Mouse (Mus musculus) left cerebral cortex, adult 18-20 months (tissue): ENCODE data around the gene Fam129b. TPM values are rescaled to one million over a fixed set of nuclear protein-coding genes. Genes with fewer than 3 reads are reported as not detected.
"Not testable (repeated sequence)": the region's sequence is repeated elsewhere in the genome, so short reads cannot be mapped to it uniquely, and the experiment has no call there.

Experiments
- DNase-seq, 2 experiments: peaks; one replicate each; pipeline ENCODE4 v3.0.0; 2021 to 2022; ENCODE audit warnings: low spot score in 2 of 2, mixed read lengths in 1 of 2
- long read RNA-seq, 2 experiments: library from polyadenylated mRNA; stranded (forward); transcript quantifications; one replicate each; pipeline ENCODE4 v2.0.0; 2021
- total RNA-seq, 2 experiments: library from RNA; stranded (reverse); gene quantifications; 2 replicates each; pipeline ENCODE4 v1.2.3; 2021

Fam129b gene
- total RNA-seq, result 10 to 100 TPM; 29.6 to 35.3 TPM
- long read RNA-seq, experiment 1, transcript Fam129b-201 (14 exons, 3,714 nt), result major isoform, 13 of 20 reads
- long read RNA-seq, experiment 1, partial matches to known transcripts, result 6 of 20 reads
- long read RNA-seq, experiment 1, other reads (novel, unspliced or antisense), result 1 of 20 reads
- long read RNA-seq, experiment 2, transcript Fam129b-201 (14 exons, 3,714 nt), result major isoform, 13 of 17 reads
- long read RNA-seq, experiment 2, partial matches to known transcripts, result 1 of 17 reads
- long read RNA-seq, experiment 2, other reads (novel, unspliced or antisense), result 3 of 17 reads

DNA sequence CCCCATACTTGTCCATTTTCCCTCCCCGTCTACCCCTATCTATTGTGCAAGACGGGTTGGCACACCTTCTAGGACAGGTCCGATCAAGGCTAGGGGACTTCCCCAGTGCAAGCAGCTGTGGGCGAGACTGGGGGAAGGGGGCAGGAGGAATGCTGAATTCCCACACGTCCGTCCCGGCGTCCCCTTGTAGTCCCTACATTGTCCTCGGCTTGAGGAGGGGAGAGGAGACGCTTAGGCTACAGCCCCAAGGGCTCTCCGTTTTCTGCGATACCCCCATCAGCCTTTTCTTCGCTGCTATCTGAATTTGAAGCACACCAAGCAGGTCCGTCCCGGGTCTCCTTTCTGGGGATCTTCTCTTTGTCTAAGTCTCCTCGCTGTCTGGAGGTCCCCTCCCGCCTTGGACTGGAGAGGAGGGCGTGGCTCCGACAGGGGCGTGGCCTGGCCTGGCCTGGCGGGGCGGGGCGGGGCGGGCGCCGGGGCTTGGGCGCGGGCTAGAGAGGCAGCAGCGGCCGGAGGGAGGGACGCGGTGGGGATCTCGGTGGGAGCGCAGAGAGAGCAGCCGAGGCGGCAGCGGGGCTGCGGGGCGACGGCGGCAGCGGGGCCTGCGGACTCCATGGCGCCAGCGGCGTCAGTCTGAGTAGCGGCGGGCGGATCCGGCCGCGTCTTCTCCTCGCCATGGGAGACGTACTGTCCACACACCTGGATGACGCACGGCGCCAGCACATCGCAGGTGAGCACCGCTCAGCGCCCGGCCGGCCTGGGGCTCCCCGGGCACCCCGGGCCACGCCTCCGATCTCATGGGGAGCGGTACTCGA, at the start of gene Fam129b:
Gene Fam129b (plus strand): TSS at position 440 of the 815 bp plus-strand sequence.
- DNase-seq, result peak; percentile 72 to 77

- DNase-seq, result no peak
Measured at GRCm38 (mm10) chr2:32828979-32829676, 46.8 kb upstream of the Fam129b start.

DNA sequence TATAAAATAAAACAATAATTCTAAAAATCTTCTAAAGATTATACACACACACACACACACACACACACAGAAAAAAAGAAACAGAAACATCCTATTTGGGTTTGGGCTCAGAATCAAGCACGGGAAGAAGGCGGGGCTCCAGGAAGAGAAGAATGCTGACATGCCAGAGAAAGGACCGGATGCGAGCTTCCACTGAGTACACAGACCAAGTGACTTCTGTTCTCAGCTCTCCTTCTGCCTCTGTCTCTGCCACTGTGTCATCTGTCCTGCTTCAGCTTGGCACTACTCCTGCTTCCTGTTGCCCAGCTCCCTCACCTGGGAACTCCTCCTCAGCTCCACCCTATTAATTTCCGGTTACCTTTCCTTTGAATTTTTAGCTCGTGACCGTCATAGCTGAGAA, 41.4 kb upstream of the Fam129b start:
- DNase-seq, result no peak

- no peak for DNase-seq
Measured at GRCm38 (mm10) chr2:32835588-32835987, 40.3 kb upstream of the Fam129b start.

DNA sequence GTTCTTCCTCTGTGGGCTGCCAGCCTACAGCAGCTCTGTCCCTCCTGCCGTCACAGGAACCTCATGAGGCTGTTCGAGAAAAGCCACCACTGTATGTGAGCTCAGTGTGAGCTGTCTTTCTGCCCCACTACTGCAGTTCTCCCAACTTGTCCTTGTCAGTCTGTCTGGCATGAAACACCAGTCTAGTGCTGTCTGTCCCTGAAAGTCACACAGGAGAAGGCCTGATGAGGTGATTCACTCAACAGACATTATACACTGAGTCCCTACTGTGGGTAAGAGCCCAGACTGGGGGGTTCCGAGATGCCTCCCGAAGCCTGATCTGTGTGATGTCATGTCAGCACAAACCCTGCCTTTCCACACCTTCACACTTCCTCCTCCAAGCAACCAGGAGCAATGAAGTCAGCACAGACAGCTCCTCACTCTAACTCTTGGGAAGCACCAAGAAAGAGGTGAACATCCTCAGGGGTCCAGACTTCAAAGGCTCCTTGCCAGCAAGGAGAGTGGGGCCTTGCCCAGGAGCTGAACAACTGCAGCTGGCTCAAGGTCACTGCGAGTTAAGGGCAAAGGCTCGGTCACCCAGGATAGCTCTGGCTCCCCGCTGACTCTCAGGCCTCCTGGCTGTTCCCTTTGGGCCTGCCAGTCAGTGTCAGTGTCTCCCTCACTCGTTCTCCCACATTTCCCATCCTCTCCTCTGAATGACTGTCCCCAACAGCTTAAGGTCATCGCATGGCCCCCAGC, 37.6 kb upstream of the Fam129b start:
- no peak for DNase-seq

DNA sequence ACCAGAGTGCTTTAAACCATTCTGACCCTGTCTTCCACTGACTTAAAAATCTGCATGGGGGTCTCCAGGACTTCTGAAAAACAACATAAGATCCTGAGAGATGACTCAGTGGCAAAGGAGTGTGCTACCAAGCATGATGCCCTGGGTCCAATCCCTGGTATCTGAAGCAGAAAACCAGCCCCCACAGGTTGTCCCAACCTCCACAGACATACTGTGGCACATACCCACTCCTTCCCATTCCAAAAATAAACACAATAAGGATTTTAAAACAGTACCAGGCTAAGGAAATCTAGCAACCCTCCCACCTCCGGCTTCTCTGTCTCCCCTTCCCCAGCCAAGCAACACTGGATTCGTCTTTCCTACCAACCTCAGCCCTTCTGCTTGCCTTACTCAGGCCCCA, 36.7 kb upstream of the Fam129b start:
- DNase-seq, result no peak

- DNase-seq, result no peak
Measured at GRCm38 (mm10) chr2:32841099-32841498, 34.8 kb upstream of the Fam129b start.

DNA sequence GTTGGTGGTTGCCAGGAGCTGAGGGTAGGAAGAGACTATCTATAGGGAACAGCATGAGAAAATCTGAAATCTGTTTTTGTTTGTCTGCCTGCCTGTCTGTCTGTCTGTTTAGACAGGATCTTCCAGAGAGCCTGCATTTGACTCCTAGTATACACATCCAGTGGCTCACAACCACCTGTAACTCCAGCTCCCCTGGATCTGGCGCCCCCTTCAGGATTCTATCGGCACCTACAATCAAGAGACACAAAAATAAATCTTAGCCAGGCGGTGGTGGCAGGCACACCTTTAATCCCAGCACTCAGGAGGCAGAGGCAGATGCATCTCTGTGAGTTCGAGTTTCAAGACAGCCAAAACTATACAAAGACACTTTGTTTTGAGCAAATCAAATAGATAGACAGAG, 33.4 kb upstream of the Fam129b start:
- no peak for DNase-seq

DNA sequence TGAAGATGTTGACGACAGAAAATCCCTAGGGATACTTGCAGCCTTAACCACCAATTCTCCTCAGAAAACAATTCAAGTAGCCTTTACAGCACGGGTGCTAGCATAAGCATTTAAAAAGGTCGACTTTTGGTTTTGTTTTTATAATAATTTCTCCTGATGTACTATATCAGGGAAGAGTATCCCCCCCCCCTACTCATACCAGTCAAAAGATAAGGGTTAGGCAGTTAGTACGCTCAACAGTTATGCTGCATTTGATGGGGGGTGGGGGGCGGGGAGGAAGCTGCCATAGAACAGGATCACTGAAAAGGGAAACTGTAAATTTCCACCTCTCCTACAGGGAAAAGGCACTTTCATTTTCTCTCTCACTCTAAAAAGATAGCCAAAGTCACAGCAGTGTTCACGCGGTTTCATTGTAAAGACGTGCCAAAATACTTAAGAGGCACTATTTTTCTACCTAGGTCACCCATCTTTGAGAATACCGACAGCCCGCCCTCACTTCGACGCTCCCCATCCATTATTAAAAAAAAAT, 30.3 kb upstream of the Fam129b start:
- no peak for DNase-seq

DNA sequence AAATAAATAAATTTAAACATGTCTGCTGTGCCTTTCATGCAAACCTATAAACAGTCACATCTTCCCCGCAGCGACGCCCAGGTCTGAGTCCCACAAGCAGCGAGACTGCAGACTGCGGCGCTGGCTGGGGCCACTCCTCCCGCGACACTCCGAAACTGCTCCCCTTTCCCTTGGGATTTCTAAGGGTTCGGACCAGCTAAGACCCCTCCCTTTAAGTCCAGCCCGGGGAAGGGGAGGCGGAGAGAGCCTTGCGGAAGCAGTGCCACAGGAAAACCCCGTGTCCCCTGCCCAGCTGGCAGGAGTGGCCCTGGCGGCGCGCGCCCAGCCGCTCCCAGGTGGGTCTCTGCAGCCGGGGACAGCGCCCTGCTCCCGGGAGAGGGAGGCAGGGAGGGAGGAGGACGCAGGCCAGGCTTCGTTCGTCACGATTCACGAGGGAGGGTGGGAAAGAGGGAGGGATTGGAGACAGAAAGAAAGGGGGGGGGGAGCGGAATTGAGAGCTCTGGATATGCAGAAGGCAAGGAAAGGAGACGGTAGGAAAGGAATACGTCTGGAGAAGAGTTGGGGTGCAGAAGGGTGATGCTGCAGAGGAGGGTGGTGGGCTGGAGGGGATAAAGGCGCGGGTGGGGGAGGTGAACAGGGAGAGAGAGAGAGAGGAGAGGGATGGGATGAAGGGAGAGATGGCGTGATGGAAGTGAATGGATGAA, 29.7 kb upstream of the Fam129b start:
- DNase-seq, result peak; percentile 74 to 79

- peak; percentile 87 to 93 for DNase-seq
Measured at GRCm38 (mm10) chr2:32846805-32847467, 29.0 kb upstream of the Fam129b start, which contains the start of gene Stxbp1. Stxbp1 (minus strand) TSS chr2:32847245.

- no peak for DNase-seq
Measured at GRCm38 (mm10) chr2:32847468-32847821, 28.5 kb upstream of the Fam129b start.

DNA sequence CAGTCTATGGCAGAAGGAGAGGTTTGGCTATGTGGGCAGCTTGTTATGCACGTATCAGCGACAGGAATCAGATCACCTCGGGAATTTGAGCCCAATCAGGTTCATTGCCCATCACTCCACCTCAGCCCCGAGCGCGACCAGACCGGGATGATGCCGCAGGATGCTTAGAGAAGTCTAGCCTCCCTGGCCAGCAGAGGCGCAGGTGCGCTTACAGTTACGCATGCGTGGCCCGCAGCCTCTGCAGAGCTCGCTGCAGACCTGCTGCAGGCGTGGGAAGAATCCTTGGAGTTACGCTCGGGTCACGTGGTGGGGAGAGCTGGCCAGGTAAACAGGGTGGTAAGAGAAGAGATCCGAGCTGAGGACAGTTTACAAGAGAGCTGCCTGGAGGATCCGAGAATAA, 23.8 kb upstream of the Fam129b start:
- peak; percentile 79 to 81 for DNase-seq

- not testable (repeated sequence) for DNase-seq
Measured at GRCm38 (mm10) chr2:32853716-32854115, 22.2 kb upstream of the Fam129b start.

- peak; percentile 89 to 94 for DNase-seq
Measured at GRCm38 (mm10) chr2:32854206-32854605, 21.7 kb upstream of the Fam129b start.

- no peak for DNase-seq
Measured at GRCm38 (mm10) chr2:32855046-32855785, 20.7 kb upstream of the Fam129b start.

GRCm38 (mm10) chr2:32855790-32856465, 20.0 kb upstream of the Fam129b start:
- DNase-seq, result no peak

DNA sequence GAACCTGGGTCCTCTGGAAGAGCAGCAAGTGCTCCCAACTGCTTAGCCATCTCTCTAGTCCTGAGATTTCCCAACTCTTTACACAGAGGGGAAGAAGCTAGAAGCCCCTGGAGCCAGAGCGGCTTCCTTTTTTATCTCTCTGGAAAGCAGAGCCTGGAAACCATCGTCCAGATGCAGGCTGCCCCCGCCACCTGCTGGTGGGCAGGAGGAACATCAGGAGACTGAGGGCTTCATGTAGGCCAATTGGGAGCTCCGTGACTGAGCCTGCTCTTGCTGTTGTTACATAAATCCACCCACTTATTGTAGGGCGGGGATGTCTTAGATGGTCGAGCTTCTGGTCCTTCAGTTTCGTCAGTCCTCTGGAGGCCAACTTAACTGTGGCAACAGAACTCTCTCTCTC, 18.3 kb upstream of the Fam129b start:
- peak; percentile 77 to 86 for DNase-seq
